Mouse (Mus musculus) hindbrain, postnatal 0 days (tissue): ENCODE data around the gene Coasy. TPM values are rescaled to one million over a fixed set of nuclear protein-coding genes. Genes with fewer than 3 reads are reported as not detected.
A peak's percentile ranks its signal among the peaks of the same experiment; 100 is the strongest.

Experiments
- ATAC-seq: fragments of 200-750 bp; cut with Nextera tagmentation; 2 replicates; pipeline ENCODE4 v1.8.0; 2017; ENCODE audit warnings: mild to moderate bottlenecking, moderate TSS enrichment, moderate library complexity
- DNase-seq: peaks from one replicate; pipeline ENCODE4 v3.0.0-alpha.2; 2015; ENCODE audit warnings: low spot score
- H3K27ac ChIP-seq: fragments of 300-500 bp; sonication (generic); 2 replicates; pipeline ENCODE4 v1.5.1; 2014; ENCODE audit warnings: mild to moderate bottlenecking
- H3K27me3 ChIP-seq: fragments of 300-500 bp; sonication (generic); 2 replicates; pipeline ENCODE4 v1.6.1; 2014; ENCODE audit warnings: low read length, mixed read lengths; ENCODE audit not compliant: insufficient read depth
- H3K36me3 ChIP-seq: fragments of 300-500 bp; sonication (generic); 2 replicates; pipeline ENCODE4 v1.6.1; 2014; ENCODE audit warnings: low read length, mixed read lengths; ENCODE audit not compliant: insufficient read depth
- H3K4me1 ChIP-seq: fragments of 300-500 bp; sonication (generic); 2 replicates; pipeline ENCODE4 v1.6.1; 2014; ENCODE audit warnings: antibody characterized with exemption, low read length, mixed read lengths; ENCODE audit not compliant: insufficient read depth
- H3K4me2 ChIP-seq: fragments of 300-500 bp; sonication (generic); 2 replicates; pipeline ENCODE4 v1.6.1; 2014; ENCODE audit warnings: low read depth, mild to moderate bottlenecking, low read length, moderate library complexity, mixed read lengths
- H3K4me3 ChIP-seq: fragments of 300-500 bp; sonication (generic); 2 replicates; pipeline ENCODE4 v1.5.1; 2014; ENCODE audit warnings: low read length
- H3K9ac ChIP-seq: fragments of 300-500 bp; sonication (generic); replicated peaks from 2 replicates; pipeline ENCODE4 v1.6.1; 2014; ENCODE audit warnings: mild to moderate bottlenecking, low read length, moderate library complexity, mixed read lengths
- H3K9me3 ChIP-seq: fragments of 300-500 bp; sonication (generic); 2 replicates; pipeline ENCODE4 v1.6.1; 2016; ENCODE audit warnings: low read length, mixed read lengths
- CTCF ChIP-seq: IDR thresholded peaks from 2 replicates; pipeline ENCODE4 v1.5.1; 2016; ENCODE audit warnings: antibody characterized with exemption, control low read depth, low read depth
- WGBS: fragments of 180-500 bp; shearing (Covaris S2); extraction: QIAGEN DNeasy Blood & Tissue Kit; methylation state at CpG from one replicate; pipeline ENCODE4 v1.1.7; 2014; 5-methylcytosine and 5-hydroxymethylcytosine counted together
- polyA plus RNA-seq: library from polyadenylated mRNA; unstranded; fragments of >200 nt; fragmentation: Nextera tagmentation; extraction: Ambion mirVana; gene quantifications from 2 replicates; pipeline ENCODE4 v1.2.1, GENCODE M21; 2015
- total RNA-seq: library from RNA; depleted of rRNA; stranded (reverse); fragments of >200 nt; gene quantifications from 2 replicates; pipeline ENCODE4 v1.2.3, GENCODE M21; 2014

Coasy gene
- total and polyA plus RNA-seq, 2 experiments from 2014 or later = 35.1 to 53.2 TPM

DNA sequence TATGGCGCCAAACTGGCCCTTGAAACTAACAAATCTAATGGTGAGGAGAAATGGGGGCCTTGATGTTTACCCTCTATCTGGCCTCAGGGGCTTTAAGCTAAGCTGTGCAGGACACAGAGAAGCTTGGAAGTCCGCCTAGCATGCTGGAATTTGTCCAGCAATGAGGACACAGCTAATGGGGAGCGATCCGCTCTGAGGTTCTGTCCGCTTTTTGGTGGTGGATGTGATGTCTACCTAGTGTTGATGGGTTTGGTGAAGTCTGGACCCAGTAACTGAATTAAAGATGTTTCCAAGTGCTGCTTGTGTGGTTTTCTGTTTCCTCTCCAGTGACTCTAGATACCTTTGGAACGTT is 3.9 kb downstream of the Coasy start:
- no peak for TF ChIP-seq CTCF
- H3K36me3 ChIP-seq = peaks cover 30% of the 10 kb centered on the region
- no peak for ATAC-seq
- H3K27ac ChIP-seq = peak overlapping the region; percentile 91
- no peaks in the 10 kb centered on the region for H3K9me3 ChIP-seq
- no peaks in the 10 kb centered on the region for H3K27me3 ChIP-seq
- peak overlapping the region; percentile 98 for H3K4me2 ChIP-seq
- WGBS = 66% methylated on average over 6 of the region's 6 CpGs
- H3K4me3 ChIP-seq = peak overlapping the region; percentile 75; the same call in 1 of the 2 replicates
- peak; percentile 33 for DNase-seq
- H3K4me1 ChIP-seq = peaks cover 27% of the 10 kb centered on the region
- H3K9ac ChIP-seq = peak overlapping the region; percentile 92; the same call in 1 of the 2 replicates

GRCm38 (mm10) chr11:101086756-101087681 is 4.7 kb downstream of the Coasy start, which contains the start of gene Mlx:
TSS of gene Mlx (plus strand) at chr11:101087277.
- DNase-seq (peak; percentile 97), ATAC-seq (peak; percentile 86)
- Histone ChIP-seq H3K4me3 (peak within 1 kb of the TSS; percentile 75), H3K27me3 (no peaks in the 10 kb centered on the region), H3K4me1 (peaks cover 25% of the 10 kb centered on the region), H3K9me3 (no peaks in the 10 kb centered on the region), H3K9ac (peak within 1 kb of the TSS; percentile 92), H3K4me2 (peak within 1 kb of the TSS; percentile 98), H3K27ac (peak within 1 kb of the TSS; percentile 91), H3K36me3 (peaks cover 36% of the 10 kb centered on the region)
- WGBS = 1% methylated on average over 52 of the region's 52 CpGs
- no peak for TF ChIP-seq CTCF

DNA sequence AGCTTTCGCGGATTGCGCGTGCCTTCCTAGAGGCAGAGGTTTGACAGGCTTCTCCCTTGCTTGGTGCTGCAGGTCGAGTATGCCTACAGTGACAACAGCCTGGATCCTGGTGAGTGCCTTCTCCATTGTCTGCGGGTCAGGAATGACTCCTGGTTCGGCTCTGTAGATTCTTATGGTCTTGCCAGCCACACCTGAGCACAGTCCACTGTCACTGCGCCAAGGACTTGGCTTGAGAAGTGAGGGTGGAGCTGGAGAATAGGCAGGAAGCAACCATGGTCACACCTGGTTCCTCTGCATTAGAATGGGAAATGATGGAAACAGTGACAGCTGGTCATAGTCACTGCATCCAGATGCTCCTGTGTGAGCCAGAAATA is 5.3 kb downstream of the Coasy start:
- Histone ChIP-seq H3K36me3 (peaks cover 42% of the 10 kb centered on the region), H3K9me3 (no peaks in the 10 kb centered on the region), H3K4me2 (peak overlapping the region; percentile 98), H3K4me1 (peaks cover 25% of the 10 kb centered on the region), H3K27ac (peak overlapping the region; percentile 91), H3K27me3 (no peaks in the 10 kb centered on the region), H3K9ac (peak overlapping the region; percentile 92), H3K4me3 (peak overlapping the region; percentile 75)
- peak; percentile 20 for DNase-seq
- no peak for TF ChIP-seq CTCF
- no peak; the same call in 1 of the 2 replicates for ATAC-seq
- WGBS = 11% methylated on average over 8 of the region's 8 CpGs

- H3K36me3 ChIP-seq = peaks cover 53% of the 10 kb centered on the region
- no peak overlapping the region for H3K9ac ChIP-seq
- no peaks in the 10 kb centered on the region for H3K27me3 ChIP-seq
- DNase-seq (no peak), ATAC-seq (no peak)
- no peak overlapping the region for H3K27ac ChIP-seq
- no peak overlapping the region for H3K4me3 ChIP-seq
- H3K4me1 ChIP-seq = peaks cover 17% of the 10 kb centered on the region
- TF ChIP-seq CTCF = no peak
- no peak overlapping the region for H3K4me2 ChIP-seq
- H3K9me3 ChIP-seq = no peaks in the 10 kb centered on the region
- WGBS = 94% methylated on average over 1 of the region's 1 CpGs
Measured at GRCm38 (mm10) chr11:101089931-101090330, 7.6 kb downstream of the Coasy start.

DNA sequence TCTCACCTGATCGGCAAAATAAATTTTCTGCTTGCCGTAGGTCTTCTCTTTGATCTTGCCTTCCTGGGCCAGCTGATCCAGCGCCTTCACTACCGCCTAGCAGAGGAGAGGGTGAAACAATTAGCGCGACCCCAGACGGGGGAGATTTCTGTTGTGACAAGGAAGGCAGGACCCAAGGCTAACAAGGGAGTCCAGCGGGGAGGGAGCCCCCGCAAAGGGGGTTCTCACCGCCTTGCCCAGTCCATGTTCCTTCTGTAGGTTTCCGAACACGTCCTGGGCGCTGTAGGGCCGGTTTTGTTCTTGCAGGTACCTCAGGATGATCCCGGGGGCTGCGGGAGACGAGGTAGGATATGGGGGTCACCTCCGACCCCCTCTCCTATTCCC is 12.6 kb downstream of the Coasy start:
- Histone ChIP-seq H3K9me3 (no peaks in the 10 kb centered on the region), H3K27ac (0 out of 2 replicates have a peak overlapping the region, but pooled peaks have one; percentile 91), H3K36me3 (peaks cover 70% of the 10 kb centered on the region), H3K4me2 (peak overlapping the region; percentile 88), H3K4me3 (peak overlapping the region; percentile 62), H3K4me1 (peaks cover 2% of the 10 kb centered on the region; the same call in 1 of the 2 replicates), H3K27me3 (no peaks in the 10 kb centered on the region), H3K9ac (peak overlapping the region; percentile 64)
- ATAC-seq = no peak; the same call in 1 of the 2 replicates
- peak; percentile 11 for DNase-seq
- under 1% methylated on average over 18 of the region's 18 CpGs for WGBS
- no peak for TF ChIP-seq CTCF

GRCm38 (mm10) chr11:101095314-101096024 is 13.1 kb downstream of the Coasy start, which contains the start of gene Psmc3ip:
TSS of gene Psmc3ip (minus strand) at chr11:101095436.
- peak; percentile 97 for DNase-seq
- H3K4me2 ChIP-seq = peak within 1 kb of the TSS; percentile 88
- H3K36me3 ChIP-seq = peaks cover 70% of the 10 kb centered on the region
- TF ChIP-seq CTCF = peak; percentile 84
- peak within 1 kb of the TSS; percentile 91 for H3K27ac ChIP-seq
- WGBS = under 1% methylated on average over 43 of the region's 43 CpGs
- H3K9me3 ChIP-seq = no peaks in the 10 kb centered on the region
- H3K4me1 ChIP-seq = peaks cover 2% of the 10 kb centered on the region; the same call in 1 of the 2 replicates
- H3K27me3 ChIP-seq = no peaks in the 10 kb centered on the region
- ATAC-seq = peak; percentile 97
- peak within 1 kb of the TSS; percentile 62 for H3K4me3 ChIP-seq
- H3K9ac ChIP-seq = peak within 1 kb of the TSS; percentile 64
